Mouse (Mus musculus) E14TG2a.4 (cell line): ENCODE measurements around the gene Rictor.

Experiments
- CTCF ChIP-seq: conservative IDR thresholded peaks from 2 replicates; pipeline ENCODE4 v1.5.1; 2014; ENCODE audit warnings: low read length
- NANOG ChIP-seq: IDR thresholded peaks from 2 replicates; pipeline ENCODE4 v1.6.1; 2014; ENCODE audit warnings: borderline replicate concordance, low read length, mixed read lengths
- POU5F1 ChIP-seq: IDR thresholded peaks from 2 replicates; pipeline ENCODE4 v1.6.1; 2014; ENCODE audit warnings: low read length, borderline replicate concordance

DNA sequence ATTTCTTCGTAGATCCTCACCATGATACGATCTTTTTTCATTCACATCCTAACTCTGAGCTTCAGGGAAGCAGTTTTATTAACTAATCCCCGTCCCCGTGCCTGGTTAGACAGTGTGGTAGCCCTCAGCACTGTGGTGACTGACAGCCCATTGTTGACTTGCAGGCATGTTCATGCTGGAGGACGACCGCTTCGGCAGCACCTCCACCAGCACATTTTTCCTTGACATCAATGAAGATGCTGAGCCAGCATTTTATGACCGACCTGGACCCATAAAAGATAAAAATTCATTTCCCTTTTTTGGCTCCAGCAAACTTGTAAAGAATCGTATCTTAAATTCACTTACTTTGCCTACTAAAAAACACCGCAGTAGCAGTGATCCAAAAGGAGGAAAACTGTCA lies 78.0 kb downstream of the Rictor start:
- TF ChIP-seq CTCF: no peak
- no peak for TF ChIP-seq POU5F1
- TF ChIP-seq NANOG: no peak
